24 mouse cellular contexts compared by ENCODE assay signal in the genomic region with DNA sequence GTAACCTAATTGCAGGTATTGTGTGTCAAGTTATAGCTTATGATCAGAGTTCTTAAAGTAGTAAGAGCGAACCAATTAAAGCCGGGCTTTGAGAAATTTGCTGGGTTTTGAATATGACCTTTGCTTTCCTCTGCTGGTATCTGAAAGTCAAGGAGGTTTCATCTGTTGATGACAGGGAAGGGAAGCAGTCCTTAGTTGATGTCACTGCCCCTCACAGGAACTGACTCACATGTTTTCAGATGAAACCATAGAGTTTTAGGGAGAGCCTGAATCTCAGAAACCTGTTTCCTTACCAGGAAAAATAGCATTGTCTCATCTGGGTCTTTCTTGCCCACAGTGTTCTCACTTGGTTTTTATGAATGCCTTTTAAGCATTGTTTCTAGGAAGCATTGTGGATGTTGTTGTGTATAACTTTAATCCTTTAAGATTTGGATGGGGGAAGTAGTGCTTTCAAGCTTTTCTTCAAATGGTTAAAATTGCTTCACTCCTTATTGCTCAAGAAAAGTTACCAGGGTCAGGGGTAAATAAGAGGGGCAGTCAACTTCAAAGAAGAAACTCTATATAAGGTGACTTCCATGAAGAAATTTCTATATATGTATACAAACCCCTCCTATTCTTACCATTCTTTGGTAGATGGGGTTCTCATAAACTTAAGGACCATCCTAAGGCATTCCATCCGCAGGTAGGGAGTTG.
"Had no signal": no experiment of that assay in that cellular context is flagged by ENCODE, and none has a peak within 500 bp of the region (broad histone marks: within the 10 kb centered on the region; RNA-seq: fewer than 3 reads in every experiment).

No protein-coding gene starts in this region.

- H3K36me3 ChIP-seq: heart, embryonic 13.5 days; heart, embryonic 15.5 days; hindbrain, embryonic 13.5 days; hindbrain, embryonic 15.5 days; kidney, embryonic 15.5 days; limb, embryonic 13.5 days; limb, embryonic 15.5 days had no signal

- H3K4me1 ChIP-seq: heart, embryonic 15.5 days; hindbrain, embryonic 13.5 days; hindbrain, embryonic 15.5 days; kidney, embryonic 15.5 days; limb, embryonic 13.5 days; limb, embryonic 15.5 days had no signal

- DNase-seq: gastrocnemius, adult 2 months; gastrocnemius, postnatal 10 days; gastrocnemius, postnatal 25 days; heart, adult 2 months; heart, postnatal 14 days; heart, postnatal 36 days; kidney, adult 11 months; kidney, adult 2 months; kidney, adult 9 months; kidney, postnatal 14 days; kidney, postnatal 36 days; layer of hippocampus, adult 9-11 months; layer of hippocampus, postnatal 36 days; left cerebral cortex, postnatal 4 days had no signal

- ATAC-seq: hindbrain, postnatal 0 days; intestine, embryonic 16.5 days had no signal

- H3K27ac ChIP-seq: gastrocnemius, adult 2 months; heart, adult 2 months; heart, embryonic 13.5 days; heart, embryonic 15.5 days; hindbrain, embryonic 13.5 days; hindbrain, embryonic 15.5 days; hindbrain, postnatal 0 days; kidney, embryonic 15.5 days; kidney, postnatal 0 days; limb, embryonic 13.5 days; limb, embryonic 15.5 days had no signal

- H3K4me3 ChIP-seq: gastrocnemius, adult 2 months; heart, adult 2 months; heart, embryonic 13.5 days; heart, embryonic 15.5 days; hindbrain, embryonic 13.5 days; hindbrain, embryonic 15.5 days; kidney, embryonic 15.5 days; limb, embryonic 13.5 days; limb, embryonic 15.5 days had no signal
